Mouse (Mus musculus) central nervous system, embryonic 14 days (tissue): ENCODE data around the gene Cbln4. TPM values are rescaled to one million over a fixed set of nuclear protein-coding genes. Genes with fewer than 3 reads are reported as not detected.

Experiments
- polyA plus RNA-seq: library from polyadenylated mRNA; depleted of rRNA; stranded (reverse); fragments of >200 nt; gene quantifications from 2 replicates; pipeline ENCODE4 v1.2.3, GENCODE M21; 2012; rRNA removed

Cbln4 gene
- 10.8 and 11.6 TPM in 2 replicates for polyA plus RNA-seq

GRCm38 (mm10) chr2:172043235-172043610, at the start of gene Cbln4:
Gene Cbln4 (minus strand): TSS chr2:172043466.

Other genes with a start within 250 kb of the Cbln4 start
- 0.16 and 0.19 TPM in 2 replicates for gene Mc3r, start 205.0 kb upstream of the Cbln4 start, polyA plus RNA-seq